Mouse (Mus musculus) erythroblast, adult 5-6 weeks (primary cell): Measurements from ENCODE around the gene Lix1. TPM values are rescaled to one million over a fixed set of nuclear protein-coding genes. Genes with fewer than 3 reads are reported as not detected.

Source experiments
- ATAC-seq: replicated peaks from 2 replicates; pipeline ENCODE4 v1.8.0; 2016; ENCODE audit warnings: moderate number of reproducible peaks, mild to moderate bottlenecking, moderate TSS enrichment, inconsistent platforms; ENCODE audit not compliant: poor library complexity, low FRiP score, severe bottlenecking
- total RNA-seq, 2 experiments: library from RNA; stranded (forward) in 1 of 2; stranded (reverse) in 1 of 2; fragments of 150-400 nt in 1 of 2; fragments of 200-764, 138-1000 nt in 1 of 2; gene quantifications; 2 replicates each; pipeline versions ENCODE4 v1.2.3 to v1.2.4; 2015 to 2017; ENCODE audit warnings: low replicate concordance in 2 of 2

Gene Lix1
- total RNA-seq, 2 experiments from 2014 or later, result not detected

DNA sequence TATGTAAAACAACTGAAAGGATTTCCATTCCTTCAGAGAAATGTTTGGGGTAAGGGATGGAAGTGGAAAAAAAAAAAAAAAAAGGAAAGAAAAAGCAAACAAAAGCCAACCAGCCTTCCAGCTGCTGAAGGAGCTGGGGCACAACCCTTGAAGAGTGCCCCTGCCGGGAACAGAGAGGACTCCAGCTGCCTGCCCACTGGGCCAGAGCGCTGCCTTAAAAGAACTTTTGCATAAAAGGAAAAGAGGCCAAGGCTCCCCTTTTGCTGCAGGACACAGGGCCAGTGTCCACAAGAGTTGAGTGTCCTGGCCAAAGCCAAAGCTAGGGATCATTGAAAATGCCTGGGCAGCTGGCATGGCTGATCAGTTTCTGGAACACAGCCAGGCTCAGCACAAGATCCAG, 7.1 kb downstream of the Lix1 start:
- ATAC-seq, result no peak

DNA sequence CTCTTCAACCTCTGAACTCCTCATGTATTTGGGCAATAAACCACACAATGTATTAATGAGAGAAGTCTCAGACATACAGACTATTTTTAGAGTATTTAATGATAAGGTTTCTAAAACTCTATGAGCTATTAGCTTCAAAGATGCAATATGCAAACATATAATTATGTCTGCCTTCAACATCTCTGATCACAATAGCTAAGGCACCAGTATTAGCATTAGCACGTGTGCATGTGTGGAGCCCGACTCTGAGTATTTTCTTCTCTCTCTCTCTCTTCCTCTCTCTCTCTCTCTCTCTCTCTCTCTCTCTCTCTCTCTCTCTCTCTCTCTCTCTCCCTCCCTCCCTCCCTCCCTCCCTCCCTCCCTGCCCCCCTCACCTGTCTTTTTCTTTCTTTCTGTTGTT, 9.0 kb downstream of the Lix1 start:
- no peak for ATAC-seq

GRCm38 (mm10) chr17:17412176-17412575, 9.7 kb downstream of the Lix1 start:
- ATAC-seq, result no peak

DNA sequence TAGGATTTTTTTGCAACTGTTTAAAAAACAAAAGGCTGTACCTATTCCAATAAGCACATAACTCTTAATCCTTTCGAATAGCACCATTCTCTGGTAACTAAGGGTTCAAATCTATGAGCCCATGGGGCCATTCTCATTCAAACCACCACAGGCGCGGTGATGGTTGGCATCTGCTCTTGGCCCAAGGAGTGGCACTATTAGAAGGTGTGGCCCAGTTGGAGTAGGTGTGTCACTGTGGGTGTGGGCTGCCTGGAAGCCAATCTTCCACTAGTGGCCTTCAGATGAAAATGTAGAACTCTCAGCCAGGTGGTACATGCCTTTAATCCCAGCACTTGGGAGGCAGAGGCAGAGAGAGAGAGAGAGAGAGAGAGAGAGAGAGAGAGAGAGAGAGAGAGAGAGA, 11.7 kb downstream of the Lix1 start:
- ATAC-seq, result no peak

GRCm38 (mm10) chr17:17424609-17425307, 22.3 kb downstream of the Lix1 start:
- ATAC-seq, result no peak

DNA sequence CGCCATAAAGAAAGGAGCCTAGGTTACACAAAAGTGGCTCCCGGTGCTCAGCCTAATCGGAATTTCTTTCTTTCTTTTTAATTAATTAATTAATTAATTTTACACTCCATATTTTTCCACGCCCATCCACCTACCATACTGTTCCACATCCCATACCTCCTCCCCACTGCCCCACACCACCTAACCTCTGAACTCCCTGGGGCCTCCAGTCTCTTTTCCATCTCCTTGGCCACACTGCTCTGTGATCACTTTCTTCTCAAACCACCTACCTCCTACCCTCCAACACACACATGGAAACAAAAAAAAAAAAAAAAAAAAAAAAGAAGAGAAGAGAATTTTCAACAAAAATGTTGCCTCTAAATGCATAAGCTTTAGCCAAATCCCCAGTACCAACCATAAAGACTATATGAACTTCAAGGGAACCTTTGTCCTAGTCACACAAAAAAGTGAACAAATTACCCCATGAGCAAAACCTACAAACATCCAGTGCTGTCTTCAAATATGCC, 22.9 kb downstream of the Lix1 start:
- no peak for ATAC-seq

- ATAC-seq, result no peak
These were observed 23.4 kb downstream of the Lix1 start for GRCm38 (mm10) chr17:17425906-17426305.

GRCm38 (mm10) chr17:17428888-17429287, 26.4 kb downstream of the Lix1 start:
- no peak for ATAC-seq

DNA sequence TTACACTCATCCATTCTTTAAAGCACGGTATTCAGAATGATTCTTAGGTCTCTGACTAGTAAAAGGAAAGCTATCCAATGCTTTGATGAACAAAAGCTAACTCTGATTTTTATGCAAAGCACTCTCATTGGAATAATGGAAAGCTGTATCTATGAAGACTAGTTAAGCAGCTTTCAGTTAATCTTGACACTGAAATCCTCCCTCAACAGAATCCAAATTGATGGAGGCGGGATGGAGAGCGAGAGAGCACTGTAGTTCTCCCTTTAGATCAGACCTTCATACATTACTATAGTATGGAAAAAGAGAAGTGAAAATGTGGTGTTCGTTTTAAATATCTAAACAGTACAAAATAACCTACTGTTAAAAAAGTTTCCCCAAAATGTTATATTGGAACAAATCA, 31.2 kb downstream of the Lix1 start:
- ATAC-seq, result no peak

DNA sequence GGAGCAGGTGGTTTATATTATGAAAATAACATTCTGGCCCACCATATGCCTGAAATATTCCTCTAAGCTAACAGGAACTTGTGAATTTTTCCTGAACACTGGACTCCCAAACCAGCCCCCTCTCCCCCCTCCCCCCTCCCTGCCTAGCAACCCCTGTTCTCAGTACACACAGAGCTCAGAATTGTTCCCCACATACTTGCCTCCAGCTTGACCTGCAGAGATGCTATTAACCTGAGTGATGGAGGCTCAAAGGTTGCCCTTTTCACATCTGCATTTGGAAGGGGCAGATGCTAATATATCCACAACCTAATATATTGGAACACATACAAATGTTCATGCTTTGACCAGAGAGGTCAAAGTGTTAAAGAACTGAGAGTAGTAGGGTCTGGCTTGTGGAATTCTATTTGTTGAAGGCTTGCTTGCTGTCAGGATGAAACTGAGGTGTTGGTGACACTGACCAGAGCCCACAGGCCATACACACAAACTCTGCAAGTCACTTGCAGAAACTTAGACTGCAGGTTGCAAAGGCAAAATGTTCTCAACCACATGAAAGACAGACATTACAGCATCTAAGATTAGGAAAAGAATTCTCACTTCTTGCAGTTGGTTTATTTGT, 36.2 kb downstream of the Lix1 start:
- ATAC-seq, result no peak

- ATAC-seq, result no peak
These were observed 39.5 kb downstream of the Lix1 start for GRCm38 (mm10) chr17:17441876-17442498.

DNA sequence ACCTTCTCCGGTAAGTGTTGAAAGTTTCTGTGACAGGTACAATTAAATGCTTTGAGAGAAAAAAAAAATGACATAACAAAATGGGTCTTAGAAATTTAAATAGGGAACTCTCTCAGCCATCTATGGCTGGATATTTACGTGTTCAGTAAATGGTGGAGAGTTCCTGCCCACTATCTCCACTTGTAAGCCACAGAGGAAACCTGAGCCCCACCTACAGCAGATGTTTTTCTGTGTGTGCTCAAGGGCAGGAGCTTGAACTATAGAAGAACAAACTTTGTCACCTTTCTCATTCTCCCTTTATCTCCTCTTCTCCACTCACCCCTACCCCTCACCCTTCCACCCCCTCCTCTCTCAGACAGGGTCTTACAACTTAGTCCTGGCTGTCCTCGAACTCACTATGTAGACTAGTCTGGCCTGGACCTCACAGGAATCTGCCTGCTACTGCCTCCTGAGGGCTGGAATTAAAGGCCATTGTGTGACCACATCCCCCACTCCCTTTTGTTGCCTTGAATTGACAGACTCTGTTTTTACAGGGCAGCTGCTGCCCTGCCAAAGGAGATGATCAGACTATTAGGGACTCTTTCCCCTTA, 41.9 kb downstream of the Lix1 start:
- no peak for ATAC-seq

DNA sequence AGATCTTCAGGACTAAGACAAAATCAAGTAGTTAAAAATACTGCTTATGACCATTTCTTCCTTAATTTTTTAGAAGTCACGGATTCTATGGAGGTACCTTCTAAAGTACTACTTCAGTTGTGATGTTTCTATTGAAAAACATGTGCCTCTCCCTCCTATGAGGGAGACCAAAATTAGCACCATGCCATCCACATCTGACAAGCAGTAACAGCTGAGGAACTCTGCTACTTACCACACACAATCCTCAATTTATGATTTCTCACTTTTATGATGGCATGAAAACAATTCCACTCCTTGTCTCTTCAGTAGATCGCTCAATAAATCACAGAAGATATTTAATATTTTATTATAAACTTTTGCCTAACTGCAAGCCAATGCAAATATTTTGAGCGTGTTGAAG, 44.2 kb downstream of the Lix1 start:
- ATAC-seq, result no peak

- ATAC-seq, result no peak
These were observed 45.3 kb downstream of the Lix1 start for GRCm38 (mm10) chr17:17447821-17448220.

DNA sequence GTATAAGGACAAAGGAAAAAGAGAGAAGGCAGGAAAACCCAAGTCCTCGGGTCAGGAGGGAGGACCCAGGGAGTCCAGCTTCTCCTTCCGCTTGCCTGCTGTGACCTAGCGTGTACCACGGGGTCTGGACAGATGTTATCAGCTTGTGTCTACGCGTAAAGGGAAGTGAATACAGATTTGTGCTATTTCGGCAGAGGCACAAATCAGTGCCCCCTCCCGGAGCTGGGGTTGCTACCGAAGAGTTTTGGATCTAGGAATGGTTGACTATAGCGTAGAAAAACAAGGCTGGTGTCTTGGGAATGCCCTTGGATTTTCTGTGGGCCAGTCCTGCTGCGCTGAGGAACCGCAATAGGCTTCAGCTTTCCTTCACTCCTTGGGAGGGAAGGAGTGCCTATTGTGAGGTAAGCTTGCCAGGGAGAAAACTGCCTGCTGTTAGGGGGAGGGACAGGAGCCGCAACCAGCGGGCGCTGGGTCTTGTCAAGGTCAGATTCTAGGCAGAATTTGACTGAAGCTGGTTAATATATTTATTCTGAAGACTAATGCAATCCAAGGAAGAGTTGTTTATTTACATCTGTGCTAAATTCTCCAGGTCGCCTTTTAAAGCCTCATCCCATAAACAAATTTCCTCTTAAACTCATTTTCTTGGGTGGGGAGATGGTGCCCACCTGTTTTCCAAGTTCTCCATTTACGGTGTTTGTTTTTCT, 46.4 kb downstream of the Lix1 start:
- ATAC-seq, result no peak

- no peak for ATAC-seq
These were observed 46.9 kb downstream of the Lix1 start for GRCm38 (mm10) chr17:17449441-17449770.

DNA sequence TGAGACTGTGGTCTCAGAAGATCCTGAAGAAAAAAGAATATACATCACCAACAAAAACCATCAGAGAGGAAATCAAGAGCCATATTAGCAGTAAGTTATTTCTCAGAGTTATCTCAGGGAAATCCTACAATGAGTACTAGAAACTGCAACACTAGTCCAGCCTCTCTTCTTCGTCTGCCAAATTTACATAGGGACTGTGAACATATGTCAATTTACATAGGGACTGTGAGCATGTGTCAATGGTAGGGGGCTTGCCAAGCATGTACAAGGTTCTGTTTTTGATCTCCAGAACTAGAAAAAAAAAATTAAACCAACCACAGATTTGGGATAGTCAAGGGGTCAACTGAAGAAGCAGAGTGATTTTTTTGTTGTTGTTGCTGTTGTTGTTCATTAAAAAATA, 48.6 kb downstream of the Lix1 start:
- ATAC-seq, result no peak

DNA sequence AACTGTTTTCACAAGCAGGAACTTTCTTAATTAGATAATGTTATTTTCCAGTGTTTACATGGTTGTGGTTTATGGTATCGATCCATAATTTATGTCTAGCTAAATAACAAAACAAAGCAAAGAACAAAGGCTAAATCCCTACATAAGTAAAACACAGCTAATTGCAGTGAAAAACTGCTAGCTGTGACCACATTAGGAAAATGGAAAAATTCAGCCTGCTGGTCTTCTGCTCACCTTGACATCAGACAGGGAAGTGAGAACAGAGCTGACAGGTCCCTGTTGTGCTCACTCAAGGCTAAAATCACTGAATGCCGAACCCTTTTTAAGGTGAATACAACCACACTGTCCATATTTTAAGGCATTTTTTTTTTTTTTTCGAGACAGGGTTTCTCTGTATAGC, 50.1 kb downstream of the Lix1 start:
- ATAC-seq, result no peak

DNA sequence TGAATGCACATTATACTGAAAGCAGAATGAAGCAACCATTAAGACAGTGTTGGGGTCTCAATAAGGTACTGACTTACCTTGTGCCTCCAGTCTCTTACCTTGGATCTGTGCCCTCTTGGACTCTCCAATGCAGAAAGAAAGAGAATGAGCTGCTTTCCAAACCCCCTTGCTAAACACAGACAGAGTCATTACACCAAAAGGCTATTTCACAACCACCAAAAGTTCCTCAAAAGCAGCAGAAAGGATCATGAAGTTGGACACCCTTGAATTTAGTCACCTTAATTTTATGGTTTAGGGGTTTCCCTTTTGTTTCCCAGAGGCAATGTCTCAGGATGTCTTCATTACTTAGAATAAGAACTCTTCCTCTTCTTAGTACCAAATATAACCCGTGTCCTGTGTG, 52.1 kb downstream of the Lix1 start:
- no peak for ATAC-seq

DNA sequence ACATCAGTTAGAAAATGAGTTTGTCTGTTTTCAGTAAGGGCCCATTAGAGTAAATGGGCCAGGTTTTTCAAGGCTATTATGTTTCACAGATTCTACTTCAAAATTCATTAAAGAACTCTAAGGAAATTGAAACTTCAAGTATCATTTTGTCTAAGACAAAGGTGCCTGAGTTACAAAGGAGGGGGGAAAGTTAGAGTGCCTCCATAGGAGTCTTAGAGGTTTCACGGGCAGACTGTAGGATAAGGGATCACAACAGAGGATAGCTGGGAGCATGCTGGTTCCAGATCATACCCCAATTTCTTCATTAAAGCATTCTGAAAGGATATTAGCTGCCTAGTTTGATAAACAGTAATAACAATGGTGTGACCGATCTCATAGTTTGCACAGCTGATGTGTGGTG, 83.3 kb downstream of the Lix1 start:
- no peak for ATAC-seq
